Mouse (Mus musculus) kidney, postnatal 4 days (tissue): ENCODE measurements around the gene Cyp2d11.
A peak's percentile ranks its signal among the peaks of the same experiment; 100 is the strongest.

Experiments
- DNase-seq, 2 experiments: peaks; one replicate each; pipeline ENCODE4 v3.0.0; 2021; ENCODE audit warnings: mixed read lengths in 2 of 2

Cyp2d11 gene

GRCm38 (mm10) chr15:82350349-82350748, 43.5 kb downstream of the Cyp2d11 start:
- DNase-seq, result no peak

- DNase-seq, result no peak
These were observed 44.9 kb downstream of the Cyp2d11 start for GRCm38 (mm10) chr15:82348999-82349341.

GRCm38 (mm10) chr15:82348258-82348998, 45.4 kb downstream of the Cyp2d11 start:
- DNase-seq, result no peak

- DNase-seq, result no peak
These were observed 46.0 kb downstream of the Cyp2d11 start for GRCm38 (mm10) chr15:82347852-82348251.

- no peak for DNase-seq
These were observed 46.5 kb downstream of the Cyp2d11 start for GRCm38 (mm10) chr15:82347303-82347676.

GRCm38 (mm10) chr15:82346580-82347302, 47.1 kb downstream of the Cyp2d11 start:
- DNase-seq, result peak in 1 of 2 experiments; percentile 33

GRCm38 (mm10) chr15:82345820-82346470, 47.9 kb downstream of the Cyp2d11 start:
- peak; percentile 96 to 99 for DNase-seq

GRCm38 (mm10) chr15:82344971-82345370, 48.9 kb downstream of the Cyp2d11 start:
- no peak for DNase-seq

- DNase-seq, result peak in 1 of 2 experiments; percentile 56
These were observed 50.2 kb downstream of the Cyp2d11 start for GRCm38 (mm10) chr15:82343368-82344287.

- DNase-seq, result no peak
These were observed 51.3 kb downstream of the Cyp2d11 start for GRCm38 (mm10) chr15:82342543-82342935.

- DNase-seq, result no peak
These were observed 51.9 kb downstream of the Cyp2d11 start for GRCm38 (mm10) chr15:82341675-82342542.

- DNase-seq, result peak; percentile 75 to 83
These were observed 52.8 kb downstream of the Cyp2d11 start for GRCm38 (mm10) chr15:82341036-82341501.

- peak in 1 of 2 experiments; percentile 48 for DNase-seq
These were observed 53.3 kb downstream of the Cyp2d11 start for GRCm38 (mm10) chr15:82340414-82341035.

- DNase-seq, result no peak
These were observed 54.1 kb downstream of the Cyp2d11 start for GRCm38 (mm10) chr15:82339634-82340254.
